Mouse (Mus musculus) olfactory bulb, adult 2 months (tissue): Measurements from ENCODE around the gene Fhit. TPM values are rescaled to one million over a fixed set of nuclear protein-coding genes. Genes with fewer than 3 reads are reported as not detected.

Source experiments
- H3K27ac ChIP-seq: fragments of 200-500 bp; 2 replicates; pipeline ENCODE4 v1.5.1; 2012; ENCODE audit warnings: low read depth, low read length; ENCODE audit not compliant: insufficient read depth
- H3K4me1 ChIP-seq: fragments of 200-500 bp; 2 replicates; pipeline ENCODE4 v1.6.1; 2012; ENCODE audit warnings: low read length; ENCODE audit not compliant: control insufficient read depth, insufficient read depth
- H3K4me3 ChIP-seq: fragments of 200-500 bp; 2 replicates; pipeline ENCODE4 v1.5.1; 2012; ENCODE audit warnings: mild to moderate bottlenecking, low read depth, low read length, moderate library complexity; ENCODE audit not compliant: insufficient read depth
- CTCF ChIP-seq: fragments of 200-500 bp; IDR thresholded peaks from 2 replicates; pipeline ENCODE4 v1.5.1; 2012; ENCODE audit warnings: low read depth, mild to moderate bottlenecking, low read length, moderate library complexity; ENCODE audit not compliant: insufficient read depth
- POLR2A ChIP-seq: fragments of 200-500 bp; IDR thresholded peaks from 2 replicates; pipeline ENCODE4 v1.6.1; 2012; ENCODE audit warnings: mild to moderate bottlenecking, low read depth, low read length, moderate library complexity; ENCODE audit not compliant: insufficient read depth
- WGBS: fragments of 180-500 bp; shearing (Covaris S2); methylation state at CpG from one replicate; pipeline ENCODE4 v1.1.7; 2018; 5-methylcytosine and 5-hydroxymethylcytosine counted together
- polyA plus RNA-seq: library from polyadenylated mRNA; stranded (reverse); fragments of >200 nt; gene quantifications from 2 replicates; pipeline ENCODE4 v1.2.4, GENCODE M21; 2012; ENCODE audit warnings: low replicate concordance; ENCODE audit not compliant: missing spikeins, insufficient read depth, insufficient read length

Fhit gene
- polyA plus RNA-seq, 1 experiment, result not detected

- no peak for TF ChIP-seq CTCF
- no peak for TF ChIP-seq POLR2A
- H3K27ac ChIP-seq, result no peak overlapping the region
Observed at GRCm38 (mm10) chr14:9517651-9518050, 1644.2 kb downstream of the Fhit start.

GRCm38 (mm10) chr14:9509678-9510077 lies 1652.2 kb downstream of the Fhit start:
- 100% methylated on average over 1 of the region's 1 CpGs for WGBS
- no peaks in the 10 kb centered on the region for H3K4me1 ChIP-seq
- TF ChIP-seq POLR2A (no peak), CTCF (no peak)
- H3K27ac ChIP-seq, result no peak overlapping the region
- H3K4me3 ChIP-seq, result no peak overlapping the region

More at GRCm38 (mm10) chr14:9517651-9518050, 1644.2 kb downstream of the Fhit start:
- no peaks in the 10 kb centered on the region for H3K4me1 ChIP-seq
- H3K4me3 ChIP-seq, result no peak overlapping the region
- WGBS, result 91% methylated on average over 2 of the region's 2 CpGs

Other genes with a start within 250 kb of the Fhit start
- not detected in 2 replicates for gene Gm3839, start 194.7 kb upstream of the Fhit start, polyA plus RNA-seq